In the genomic region with DNA sequence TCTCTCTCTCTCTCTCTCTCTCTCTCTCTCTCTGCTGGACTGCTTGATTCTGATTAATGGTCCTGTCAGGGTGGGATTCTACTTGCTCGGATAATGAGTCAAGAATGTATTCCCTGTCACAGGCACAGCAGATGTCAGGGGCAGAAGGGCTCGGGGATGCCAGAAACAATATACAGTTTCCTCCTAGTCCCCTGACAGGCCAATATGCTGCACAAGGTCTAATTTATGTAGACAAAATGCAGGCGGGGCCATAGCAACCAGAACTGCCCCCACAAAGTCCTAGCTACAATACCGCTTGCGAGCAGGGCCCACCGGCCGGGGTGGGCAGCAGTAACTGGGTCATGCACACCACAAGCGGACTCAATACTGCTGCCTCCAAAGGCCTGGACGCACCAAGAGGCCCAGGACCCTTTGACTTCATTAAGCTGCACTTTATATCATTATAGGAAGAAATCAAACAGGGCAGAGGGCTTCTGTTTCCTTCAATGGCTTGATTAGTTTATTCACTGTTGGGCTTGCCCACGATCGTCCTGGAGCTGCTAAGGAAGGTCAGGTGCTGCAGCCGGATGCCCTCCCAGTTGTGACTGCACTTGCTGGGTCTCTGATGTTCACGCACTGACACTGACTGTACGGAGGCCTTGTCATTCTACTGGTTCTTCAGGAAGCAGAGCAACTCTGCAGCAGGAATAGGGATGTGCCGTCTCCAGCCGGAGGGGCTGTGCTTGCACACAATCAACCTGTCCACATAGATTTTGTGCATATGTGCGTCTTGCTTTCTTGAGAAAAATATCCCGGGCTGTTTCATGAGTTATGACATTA, we compare ENCODE assay signal across 10 mouse cellular contexts.
A peak's percentile ranks its signal among the peaks of the same experiment; 100 is the strongest.
DNase-seq lines count a peak whose midpoint lies in the region; ATAC-seq lines count a peak whose summit lies in the region.
"Had no signal": no experiment of that assay in that cellular context is flagged by ENCODE, and none has a peak within 500 bp of the region (broad histone marks: within the 10 kb centered on the region; RNA-seq: fewer than 3 reads in every experiment).

No protein-coding gene starts in this region.

- H3K9ac ChIP-seq in kidney, embryonic 14.5 days (ENCODE audit: low read depth, low read length): no peak overlapping the region
- no peak overlapping the region for H3K9ac ChIP-seq in forebrain, embryonic 12.5 days
- H3K9ac ChIP-seq in limb, embryonic 11.5 days (ENCODE audit: low read length): no peak overlapping the region

- peak; percentile 93 for ATAC-seq in kidney, embryonic 14.5 days (ENCODE audit: low FRiP score, low TSS enrichment)
- ATAC-seq in forebrain, embryonic 12.5 days (ENCODE audit: low FRiP score): peak; percentile 75
- ATAC-seq in limb, embryonic 11.5 days (ENCODE audit: insufficient number of reproducible peaks, low FRiP score, low TSS enrichment, low read depth): no peak; the same call in 1 of the 2 replicates

- peak overlapping the region; percentile 57; the same call in 1 of the 2 replicates for H3K27ac ChIP-seq in kidney, embryonic 14.5 days (ENCODE audit: low read depth, low read length)
- H3K27ac ChIP-seq in forebrain, embryonic 12.5 days: peak overlapping the region; percentile 47; the same call in 1 of the 2 replicates
- H3K27ac ChIP-seq in limb, embryonic 11.5 days (replicated peaks; ENCODE audit: low read depth, low read length): no peak overlapping the region
- H3K27ac ChIP-seq: gastrocnemius, adult 2 months had no signal

- no peak overlapping the region for H3K4me3 ChIP-seq in kidney, embryonic 14.5 days (ENCODE audit: low read length)
- no peak overlapping the region for H3K4me3 ChIP-seq in forebrain, embryonic 12.5 days (replicated peaks)
- H3K4me3 ChIP-seq in limb, embryonic 11.5 days (ENCODE audit: low read depth, low read length): no peak overlapping the region
- H3K4me3 ChIP-seq: gastrocnemius, adult 2 months had no signal

- peaks cover 3% of the 10 kb centered on the region; the same call in 1 of the 2 replicates for H3K27me3 ChIP-seq in kidney, embryonic 14.5 days (ENCODE audit: control insufficient read depth, insufficient read depth, low read length)
- H3K27me3 ChIP-seq in forebrain, embryonic 12.5 days: no peaks in the 10 kb centered on the region
- H3K27me3 ChIP-seq in limb, embryonic 11.5 days (ENCODE audit: control insufficient read depth, insufficient read depth, low read length): no peaks in the 10 kb centered on the region

- peaks cover 25% of the 10 kb centered on the region for H3K4me1 ChIP-seq in kidney, embryonic 14.5 days (ENCODE audit: control insufficient read depth, insufficient read depth, low read length)
- peaks cover 19% of the 10 kb centered on the region for H3K4me1 ChIP-seq in forebrain, embryonic 12.5 days
- peaks cover 7% of the 10 kb centered on the region for H3K4me1 ChIP-seq in limb, embryonic 11.5 days (ENCODE audit: control insufficient read depth, insufficient read depth, low read length)

- WGBS in kidney, embryonic 14.5 days: 24% methylated on average over 18 of the region's 18 CpGs
- 72% methylated on average over 18 of the region's 18 CpGs for WGBS in forebrain, embryonic 12.5 days
- WGBS in limb, embryonic 11.5 days: 54% methylated on average over 18 of the region's 18 CpGs

- no peaks in the 10 kb centered on the region for H3K9me3 ChIP-seq in kidney, embryonic 14.5 days (ENCODE audit: control insufficient read depth, low read length)
- no peaks in the 10 kb centered on the region for H3K9me3 ChIP-seq in forebrain, embryonic 12.5 days
- no peaks in the 10 kb centered on the region for H3K9me3 ChIP-seq in limb, embryonic 11.5 days (ENCODE audit: control insufficient read depth, low read length)

- no peak for DNase-seq in kidney, adult 11 months
- peak; percentile 38 for DNase-seq in limb, embryonic 11.5 days (ENCODE audit: low spot score)
- DNase-seq in retina, embryonic 14.5 days (ENCODE audit: low spot score): peak; percentile 82
- DNase-seq in layer of hippocampus, postnatal 14 days (ENCODE audit: low spot score in 2 of 2): no peak
- no peak for DNase-seq in ovary, postnatal 14 days (ENCODE audit: low spot score)
- no peak for DNase-seq in gastrocnemius, postnatal 10 days
- DNase-seq: gastrocnemius, adult 2 months; heart, postnatal 36 days had no signal

- no peaks in the 10 kb centered on the region for H3K36me3 ChIP-seq in kidney, embryonic 14.5 days (ENCODE audit: control insufficient read depth, insufficient read depth, low read length)
- H3K36me3 ChIP-seq in forebrain, embryonic 12.5 days (replicated peaks): no peaks in the 10 kb centered on the region
- no peaks in the 10 kb centered on the region for H3K36me3 ChIP-seq in limb, embryonic 11.5 days (ENCODE audit: control insufficient read depth, insufficient read depth, low read length)

- no peak overlapping the region for H3K4me2 ChIP-seq in kidney, embryonic 14.5 days (replicated peaks; ENCODE audit: low read depth, low read length)
- H3K4me2 ChIP-seq in forebrain, embryonic 12.5 days: no peak overlapping the region
- no peak overlapping the region for H3K4me2 ChIP-seq in limb, embryonic 11.5 days (ENCODE audit: low read depth, severe bottlenecking)

Comparison
In these comparisons a context has a peak if more than half of its experiments do, and no peak if none do; other contexts are left out.
1. DNase-seq: peak in limb, embryonic 11.5 days (single experiment) and retina, embryonic 14.5 days (single experiment); none in kidney, adult 11 months (single experiment), layer of hippocampus, postnatal 14 days (0 of 2), ovary, postnatal 14 days (single experiment) and gastrocnemius, postnatal 10 days (single experiment).